Mouse (Mus musculus): ENCODE measurements around the gene Rptn. TPM values are rescaled to one million over a fixed set of nuclear protein-coding genes. Genes with fewer than 3 reads are reported as not detected.

Rptn gene
- polyA plus RNA-seq, 1 experiment from 2014 or later: not detected

- H3K27me3 ChIP-seq (ENCODE audit: insufficient read depth, low read length): no peaks in the 10 kb centered on the region
- no peak overlapping the region for H3K4me2 ChIP-seq
- ATAC-seq (ENCODE audit: insufficient read depth): no peak
- WGBS: 51% methylated on average over 1 of the region's 1 CpGs
- no peaks in the 10 kb centered on the region for H3K4me1 ChIP-seq (ENCODE audit: insufficient read depth)
- H3K27ac ChIP-seq (ENCODE audit: low read depth): no peak overlapping the region
- no peak overlapping the region for H3K4me3 ChIP-seq (ENCODE audit: low read depth, low read length)
- TF ChIP-seq CTCF (IDR thresholded peaks at IDR 0.05; ENCODE audit: low read depth): no peak
- no peaks in the 10 kb centered on the region for H3K36me3 ChIP-seq (ENCODE audit: insufficient read depth)
- DNase-seq: no peak
- H3K9ac ChIP-seq: no peak overlapping the region
- no peaks in the 10 kb centered on the region for H3K9me3 ChIP-seq (ENCODE audit: low read depth, low read length)
These were observed 18.3 kb upstream of the Rptn start for GRCm38 (mm10) chr3:93375196-93375595.

GRCm38 (mm10) chr3:93375601-93376000, 17.9 kb upstream of the Rptn start:
- no peak for TF ChIP-seq CTCF (IDR thresholded peaks at IDR 0.05; ENCODE audit: low read depth)
- no peak overlapping the region for H3K27ac ChIP-seq (ENCODE audit: low read depth)
- H3K9me3 ChIP-seq (ENCODE audit: low read depth, low read length): no peaks in the 10 kb centered on the region
- H3K9ac ChIP-seq: no peak overlapping the region
- no peaks in the 10 kb centered on the region for H3K4me1 ChIP-seq (ENCODE audit: insufficient read depth)
- H3K4me3 ChIP-seq (ENCODE audit: low read depth, low read length): no peak overlapping the region
- no peaks in the 10 kb centered on the region for H3K27me3 ChIP-seq (ENCODE audit: insufficient read depth, low read length)
- WGBS: 80% methylated on average over 5 of the region's 5 CpGs
- no peak overlapping the region for H3K4me2 ChIP-seq
- ATAC-seq (ENCODE audit: insufficient read depth) (no peak), DNase-seq (no peak)
- H3K36me3 ChIP-seq (ENCODE audit: insufficient read depth): no peaks in the 10 kb centered on the region

- H3K4me1 ChIP-seq (ENCODE audit: insufficient read depth): no peaks in the 10 kb centered on the region
- WGBS: 58% methylated on average over 4 of the region's 4 CpGs
- no peak for TF ChIP-seq CTCF (IDR thresholded peaks at IDR 0.05; ENCODE audit: low read depth)
- H3K27me3 ChIP-seq (ENCODE audit: insufficient read depth, low read length): no peaks in the 10 kb centered on the region
- ATAC-seq (ENCODE audit: insufficient read depth) (no peak), DNase-seq (no peak)
- no peaks in the 10 kb centered on the region for H3K36me3 ChIP-seq (ENCODE audit: insufficient read depth)
- H3K4me3 ChIP-seq (ENCODE audit: low read depth, low read length): no peak overlapping the region
- H3K27ac ChIP-seq (ENCODE audit: low read depth): no peak overlapping the region
- no peak overlapping the region for H3K9ac ChIP-seq
- H3K9me3 ChIP-seq (ENCODE audit: low read depth, low read length): no peaks in the 10 kb centered on the region
- H3K4me2 ChIP-seq: no peak overlapping the region
These were observed 15.4 kb upstream of the Rptn start for GRCm38 (mm10) chr3:93378146-93378545.

GRCm38 (mm10) chr3:93403936-93404335, 10.4 kb downstream of the Rptn start:
- Histone ChIP-seq H3K4me1 (ENCODE audit: insufficient read depth) (no peaks in the 10 kb centered on the region), H3K9ac (no peak overlapping the region), H3K4me2 (no peak overlapping the region), H3K4me3 (ENCODE audit: low read depth, low read length) (no peak overlapping the region), H3K9me3 (ENCODE audit: low read depth, low read length) (no peaks in the 10 kb centered on the region), H3K27ac (ENCODE audit: low read depth) (no peak overlapping the region), H3K36me3 (ENCODE audit: insufficient read depth) (no peaks in the 10 kb centered on the region), H3K27me3 (ENCODE audit: insufficient read depth, low read length) (no peaks in the 10 kb centered on the region)
- WGBS: 80% methylated on average over 3 of the region's 3 CpGs
- no peak for TF ChIP-seq CTCF (IDR thresholded peaks at IDR 0.05; ENCODE audit: low read depth)
- DNase-seq: peak; percentile 69
- no peak for ATAC-seq (ENCODE audit: insufficient read depth)

- WGBS: 31% methylated on average over 5 of the region's 5 CpGs
- no peak overlapping the region for H3K9ac ChIP-seq
- peak; percentile 80 for TF ChIP-seq CTCF (IDR thresholded peaks at IDR 0.05; ENCODE audit: low read depth)
- DNase-seq: peak; percentile 44
- no peak overlapping the region for H3K4me3 ChIP-seq (ENCODE audit: low read depth, low read length)
- no peaks in the 10 kb centered on the region for H3K4me1 ChIP-seq (ENCODE audit: insufficient read depth)
- H3K9me3 ChIP-seq (ENCODE audit: low read depth, low read length): no peaks in the 10 kb centered on the region
- ATAC-seq (ENCODE audit: insufficient read depth): peak; percentile 35; the same call in 1 of the 2 replicates
- H3K27me3 ChIP-seq (ENCODE audit: insufficient read depth, low read length): no peaks in the 10 kb centered on the region
- H3K27ac ChIP-seq (ENCODE audit: low read depth): no peak overlapping the region
- H3K36me3 ChIP-seq (ENCODE audit: insufficient read depth): no peaks in the 10 kb centered on the region
- no peak overlapping the region for H3K4me2 ChIP-seq
These were observed 13.5 kb downstream of the Rptn start for GRCm38 (mm10) chr3:93406992-93407391.

GRCm38 (mm10) chr3:93411905-93412304, 18.4 kb downstream of the Rptn start:
- Histone ChIP-seq H3K27me3 (ENCODE audit: insufficient read depth, low read length) (no peaks in the 10 kb centered on the region), H3K4me2 (no peak overlapping the region), H3K27ac (ENCODE audit: low read depth) (no peak overlapping the region), H3K36me3 (ENCODE audit: insufficient read depth) (no peaks in the 10 kb centered on the region), H3K9me3 (ENCODE audit: low read depth, low read length) (no peaks in the 10 kb centered on the region), H3K9ac (no peak overlapping the region), H3K4me3 (ENCODE audit: low read depth, low read length) (no peak overlapping the region), H3K4me1 (ENCODE audit: insufficient read depth) (no peaks in the 10 kb centered on the region)
- DNase-seq: no peak
- no peak for TF ChIP-seq CTCF (IDR thresholded peaks at IDR 0.05; ENCODE audit: low read depth)
- ATAC-seq (ENCODE audit: insufficient read depth): no peak
- 19% methylated on average over 2 of the region's 2 CpGs for WGBS

GRCm38 (mm10) chr3:93431673-93432072, 38.2 kb downstream of the Rptn start:
- WGBS: 62% methylated on average over 3 of the region's 3 CpGs

GRCm38 (mm10) chr3:93442030-93442429, 48.5 kb downstream of the Rptn start, which contains the start of gene Tchh:
Tchh (plus strand) TSS chr3:93442330.
- Histone ChIP-seq H3K27me3 (ENCODE audit: insufficient read depth, low read length) (peaks cover 29% of the 10 kb centered on the region), H3K9me3 (ENCODE audit: low read depth, low read length) (no peaks in the 10 kb centered on the region), H3K36me3 (ENCODE audit: insufficient read depth) (no peaks in the 10 kb centered on the region), H3K4me1 (ENCODE audit: insufficient read depth) (no peaks in the 10 kb centered on the region), H3K9ac (no peak within 1 kb of the TSS), H3K27ac (ENCODE audit: low read depth) (no peak within 1 kb of the TSS), H3K4me2 (peak within 1 kb of the TSS; percentile 87), H3K4me3 (ENCODE audit: low read depth, low read length) (peak within 1 kb of the TSS; percentile 49)
- TF ChIP-seq CTCF (IDR thresholded peaks at IDR 0.05; ENCODE audit: low read depth): no peak
- 78% methylated on average over 1 of the region's 1 CpGs for WGBS
- DNase-seq: no peak
- ATAC-seq (ENCODE audit: insufficient read depth): no peak

More at GRCm38 (mm10) chr3:93431673-93432072, 38.2 kb downstream of the Rptn start:
- Histone ChIP-seq H3K4me1 (ENCODE audit: insufficient read depth) (no peaks in the 10 kb centered on the region), H3K4me2 (no peak overlapping the region), H3K9me3 (ENCODE audit: low read depth, low read length) (no peaks in the 10 kb centered on the region), H3K27me3 (ENCODE audit: insufficient read depth, low read length) (no peaks in the 10 kb centered on the region), H3K36me3 (ENCODE audit: insufficient read depth) (no peaks in the 10 kb centered on the region), H3K4me3 (ENCODE audit: low read depth, low read length) (no peak overlapping the region), H3K27ac (ENCODE audit: low read depth) (no peak overlapping the region), H3K9ac (no peak overlapping the region)
- DNase-seq: no peak
- no peak for ATAC-seq (ENCODE audit: insufficient read depth)
- TF ChIP-seq CTCF (IDR thresholded peaks at IDR 0.05; ENCODE audit: low read depth): no peak
